Mouse (Mus musculus) left cerebral cortex, adult 2 months (tissue): Measurements from ENCODE around the gene Kif11. TPM values are rescaled to one million over a fixed set of nuclear protein-coding genes. Genes with fewer than 3 reads are reported as not detected.

Experiments
- DNase-seq, 2 experiments: peaks; one replicate each; pipeline ENCODE4 v3.0.0; 2021 to 2022; ENCODE audit warnings: low spot score in 2 of 2, mixed read lengths in 1 of 2; ENCODE audit errors: extremely low spot score in 1 of 2
- H3K27ac ChIP-seq: fragments of 200-600 bp; 2 replicates; pipeline ENCODE4 v1.8.1; 2022
- H3K4me3 ChIP-seq: fragments of 200-600 bp; 2 replicates; pipeline ENCODE4 v1.8.1; 2022
- CTCF ChIP-seq: fragments of 200-600 bp; IDR thresholded peaks from 2 replicates; pipeline ENCODE4 v1.8.1; 2022; ENCODE audit warnings: antibody characterized with exemption, mild to moderate bottlenecking, moderate library complexity
- intact Hi-C: fragments of 180-260 bp; cut with DNase I; formaldehyde crosslinking; loops from one replicate; pipeline ENCODE4 v1.15.1; 2025
- long read RNA-seq, 2 experiments: library from polyadenylated mRNA; stranded (forward); transcript quantifications; one replicate each; pipeline ENCODE4 v2.0.0; 2021; ENCODE audit warnings: borderline mapping rate in 2 of 2
- total RNA-seq, 2 experiments: library from RNA; stranded (reverse); gene quantifications; 2 replicates each; pipeline ENCODE4 v1.2.3; 2021

Kif11 gene
- under 1 TPM; 0.63 to 0.79 TPM for total RNA-seq
- long read RNA-seq, experiment 1, full-length matches to known transcripts, result 1 of 3 reads
- long read RNA-seq, experiment 1, partial matches to known transcripts, result 0 of 3 reads
- long read RNA-seq, experiment 1, other reads (novel, unspliced or antisense), result 2 of 3 reads
- long read RNA-seq, experiment 2, full-length matches to known transcripts, result 2 of 2 reads
- long read RNA-seq, experiment 2, partial matches to known transcripts, result 0 of 2 reads
- long read RNA-seq, experiment 2, other reads (novel, unspliced or antisense), result 0 of 2 reads

- TF ChIP-seq CTCF, result no peak; the same call in 1 of the 2 replicates
Measured at GRCm38 (mm10) chr19:37375755-37376615, at the start of gene Kif11. Gene Kif11 (plus strand): TSS chr19:37376403.

GRCm38 (mm10) chr19:37327216-37327615 lies 49.0 kb upstream of the Kif11 start:
- no peak overlapping the region for H3K4me3 ChIP-seq
- H3K27ac ChIP-seq, result no peak overlapping the region
- no peak for DNase-seq
- intact Hi-C loops, result no loop called here
- TF ChIP-seq CTCF, result no peak

More at GRCm38 (mm10) chr19:37375755-37376615, at the start of gene Kif11:
- DNase-seq, result peak; percentile 96
- Histone ChIP-seq H3K4me3 (peak within 1 kb of the TSS; percentile 75), H3K27ac (peak within 1 kb of the TSS; percentile 94)
- intact Hi-C loops, result no loop called here

- DNase-seq, result no peak
- no peak for TF ChIP-seq CTCF
- Histone ChIP-seq H3K27ac (no peak overlapping the region), H3K4me3 (no peak overlapping the region)
- intact Hi-C loops, result no loop called here
Measured at GRCm38 (mm10) chr19:37332726-37333125, 43.5 kb upstream of the Kif11 start.

- H3K27ac ChIP-seq, result no peak overlapping the region
Measured at GRCm38 (mm10) chr19:37333357-37333756, 42.8 kb upstream of the Kif11 start.

GRCm38 (mm10) chr19:37335392-37335791 lies 40.8 kb upstream of the Kif11 start:
- no peak for TF ChIP-seq CTCF
- H3K4me3 ChIP-seq, result no peak overlapping the region
- intact Hi-C loops, result no loop called here
- no peak overlapping the region for H3K27ac ChIP-seq
- no peak for DNase-seq

More at GRCm38 (mm10) chr19:37333357-37333756, 42.8 kb upstream of the Kif11 start:
- H3K4me3 ChIP-seq, result no peak overlapping the region
- no peak for TF ChIP-seq CTCF
- intact Hi-C loops, result no loop called here
- DNase-seq, result no peak

- no peak for DNase-seq
- intact Hi-C loops, result no loop called here
Measured at GRCm38 (mm10) chr19:37337752-37338151, 38.5 kb upstream of the Kif11 start, which contains the start of gene Ide. Gene Ide (minus strand): TSS chr19:37337852.

GRCm38 (mm10) chr19:37340495-37340894 lies 35.7 kb upstream of the Kif11 start:
- no peak overlapping the region for H3K4me3 ChIP-seq
- H3K27ac ChIP-seq, result no peak overlapping the region
- intact Hi-C loops, result no loop called here
- TF ChIP-seq CTCF, result no peak
- no peak for DNase-seq

More at GRCm38 (mm10) chr19:37337752-37338151, 38.5 kb upstream of the Kif11 start, which contains the start of gene Ide:
- H3K4me3 ChIP-seq, result no peak within 1 kb of the TSS
- H3K27ac ChIP-seq, result no peak within 1 kb of the TSS
- TF ChIP-seq CTCF, result no peak

- intact Hi-C loops, result no loop called here
- no peak overlapping the region for H3K4me3 ChIP-seq
- no peak overlapping the region for H3K27ac ChIP-seq
- no peak for TF ChIP-seq CTCF
- no peak for DNase-seq
Measured at GRCm38 (mm10) chr19:37340931-37341330, 35.3 kb upstream of the Kif11 start.

GRCm38 (mm10) chr19:37343899-37344298 lies 32.3 kb upstream of the Kif11 start:
- TF ChIP-seq CTCF, result no peak
- Histone ChIP-seq H3K4me3 (no peak overlapping the region), H3K27ac (no peak overlapping the region)
- intact Hi-C loops, result no loop called here
- DNase-seq, result no peak

- no peak for TF ChIP-seq CTCF
- H3K27ac ChIP-seq, result no peak overlapping the region
- DNase-seq, result no peak
- intact Hi-C loops, result no loop called here
- H3K4me3 ChIP-seq, result no peak overlapping the region
Measured at GRCm38 (mm10) chr19:37346258-37346657, 29.9 kb upstream of the Kif11 start.

- intact Hi-C loops, result no loop called here
- no peak for DNase-seq
- no peak overlapping the region for H3K4me3 ChIP-seq
- no peak for TF ChIP-seq CTCF
- no peak overlapping the region for H3K27ac ChIP-seq
Measured at GRCm38 (mm10) chr19:37348331-37348730, 27.9 kb upstream of the Kif11 start.

- TF ChIP-seq CTCF, result no peak
- Histone ChIP-seq H3K27ac (no peak overlapping the region), H3K4me3 (no peak overlapping the region)
- intact Hi-C loops, result no loop called here
- no peak for DNase-seq
Measured at GRCm38 (mm10) chr19:37348952-37349351, 27.3 kb upstream of the Kif11 start.
